31 mouse cellular contexts compared by ENCODE assay signal in the genomic region with DNA sequence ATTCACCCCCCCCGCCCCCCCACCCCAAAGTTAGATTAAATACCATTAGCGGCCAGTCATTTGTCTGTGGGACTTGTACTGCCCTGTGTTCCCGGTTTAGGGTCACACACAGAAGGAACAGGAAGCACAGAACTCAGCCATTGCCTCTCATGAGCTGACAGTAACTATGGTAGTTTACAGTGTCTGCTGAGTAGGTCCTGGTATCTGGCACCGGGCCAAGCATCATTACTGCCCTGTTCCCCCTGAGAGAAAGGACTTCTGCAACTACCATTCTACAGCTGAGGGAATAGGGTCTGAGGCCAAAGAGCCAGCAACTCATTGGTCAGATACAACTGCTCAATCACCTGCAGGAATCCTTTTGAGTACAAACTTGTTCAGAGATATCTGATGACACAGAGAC.
DNase-seq lines count a peak whose midpoint lies in the region; ATAC-seq and TF ChIP-seq lines count a peak whose summit lies in the region.
"Had no signal": no experiment of that assay in that cellular context is flagged by ENCODE, and none has a peak within 500 bp of the region (broad histone marks: within the 10 kb centered on the region; RNA-seq: fewer than 3 reads in every experiment).

No protein-coding gene starts in this region.

- TF ChIP-seq CTCF in MEL (IDR thresholded peaks at IDR 0.05 in 2 of 3, conservative IDR thresholded peaks at IDR 0.05 in 1 of 3; ENCODE audit: control insufficient read depth in 1 of 3, insufficient read depth in 1 of 3, low read depth in 2 of 3, low read length in 3 of 3, poor library complexity in 1 of 3, severe bottlenecking in 1 of 3) = no peak
- TF ChIP-seq CTCF in stomach, postnatal 0 days (IDR thresholded peaks at IDR 0.05; ENCODE audit: low read depth) = no peak

- TF ChIP-seq EP300 in MEL (IDR thresholded peaks at IDR 0.05; ENCODE audit: low read depth in 1 of 2, low read length in 2 of 2) = no peak
- no peak for TF ChIP-seq EP300 in stomach, postnatal 0 days (optimal IDR thresholded peaks at IDR 0.05)

- no peaks in the 10 kb centered on the region for H3K27me3 ChIP-seq in liver, embryonic 12.5 days (replicated peaks)
- no peaks in the 10 kb centered on the region for H3K27me3 ChIP-seq in MEL (ENCODE audit: control insufficient read depth in 1 of 2, insufficient read depth in 2 of 2, low read length in 2 of 2)
- H3K27me3 ChIP-seq in stomach, postnatal 0 days (ENCODE audit: control insufficient read depth, insufficient read depth, low read length) = no peaks in the 10 kb centered on the region
- H3K27me3 ChIP-seq: CH12.LX; embryonic facial prominence, embryonic 12.5 days; forebrain, embryonic 15.5 days; limb, embryonic 12.5 days; liver, embryonic 13.5 days; neural tube, embryonic 15.5 days; Patski had no signal

- no peak for TF ChIP-seq POLR2A in MEL (IDR thresholded peaks at IDR 0.05; ENCODE audit: control insufficient read depth in 1 of 2, insufficient read depth in 1 of 2, low read depth in 1 of 2, low read length in 2 of 2, poor library complexity in 1 of 2)

- H3K9ac ChIP-seq in liver, embryonic 12.5 days = no peak overlapping the region
- no peak overlapping the region for H3K9ac ChIP-seq in MEL (ENCODE audit: control insufficient read depth, low read depth, low read length, poor library complexity, severe bottlenecking)
- H3K9ac ChIP-seq in stomach, postnatal 0 days (ENCODE audit: low read length) = no peak overlapping the region
- H3K9ac ChIP-seq: embryonic facial prominence, embryonic 12.5 days; forebrain, embryonic 15.5 days; hindbrain, embryonic 13.5 days; limb, embryonic 12.5 days; lung, embryonic 14.5 days; midbrain, embryonic 15.5 days; neural tube, embryonic 15.5 days had no signal

- H3K4me3 ChIP-seq in liver, embryonic 12.5 days = no peak overlapping the region
- no peak overlapping the region for H3K4me3 ChIP-seq in MEL (ENCODE audit: control insufficient read depth in 1 of 2, insufficient read depth in 1 of 2, low read depth in 2 of 2, low read length in 2 of 2)
- no peak overlapping the region for H3K4me3 ChIP-seq in stomach, postnatal 0 days (ENCODE audit: low read depth, low read length)
- H3K4me3 ChIP-seq: embryonic facial prominence, embryonic 12.5 days; forebrain, embryonic 15.5 days; hindbrain, embryonic 13.5 days; limb, embryonic 12.5 days; liver, embryonic 13.5 days; midbrain, embryonic 10.5 days; midbrain, embryonic 15.5 days; neural tube, embryonic 15.5 days had no signal

- H3K4me2 ChIP-seq in liver, embryonic 12.5 days = no peak overlapping the region
- H3K4me2 ChIP-seq in stomach, postnatal 0 days (replicated peaks; ENCODE audit: low read depth) = no peak overlapping the region
- H3K4me2 ChIP-seq: embryonic facial prominence, embryonic 12.5 days; forebrain, embryonic 15.5 days; heart, embryonic 11.5 days; hindbrain, embryonic 13.5 days; limb, embryonic 12.5 days; liver, embryonic 13.5 days; lung, embryonic 14.5 days; midbrain, embryonic 15.5 days; neural tube, embryonic 15.5 days had no signal

- no peak for TF ChIP-seq RAD21 in MEL (IDR thresholded peaks at IDR 0.05; ENCODE audit: low read depth, low read length)

- H3K9me3 ChIP-seq in liver, embryonic 12.5 days (replicated peaks) = no peaks in the 10 kb centered on the region
- no peaks in the 10 kb centered on the region for H3K9me3 ChIP-seq in MEL (replicated peaks; ENCODE audit: insufficient read depth, low read length)
- no peaks in the 10 kb centered on the region for H3K9me3 ChIP-seq in stomach, postnatal 0 days (ENCODE audit: control insufficient read depth, low read length)
- H3K9me3 ChIP-seq: embryonic facial prominence, embryonic 12.5 days; forebrain, embryonic 15.5 days; hindbrain, embryonic 13.5 days; limb, embryonic 12.5 days; liver, embryonic 13.5 days; midbrain, embryonic 10.5 days; midbrain, embryonic 15.5 days; neural tube, embryonic 15.5 days had no signal

- peaks cover 46% of the 10 kb centered on the region for H3K4me1 ChIP-seq in liver, embryonic 12.5 days
- H3K4me1 ChIP-seq in MEL (ENCODE audit: control insufficient read depth in 1 of 2, insufficient read depth in 2 of 2, low read length in 2 of 2) = peaks cover 14 to 19% of the 10 kb centered on the region in 2 experiments
- H3K4me1 ChIP-seq in stomach, postnatal 0 days (replicated peaks; ENCODE audit: control insufficient read depth, insufficient read depth) = 0 out of 2 replicates have a peak, but pooled peaks cover 7% of the 10 kb centered on the region

- peak overlapping the region; percentile 81; the same call in 1 of the 2 replicates for H3K27ac ChIP-seq in liver, embryonic 12.5 days
- no peak overlapping the region for H3K27ac ChIP-seq in MEL (ENCODE audit: control insufficient read depth, low read depth, low read length)
- no peak overlapping the region for H3K27ac ChIP-seq in stomach, postnatal 0 days (replicated peaks)
- H3K27ac ChIP-seq: embryonic facial prominence, embryonic 12.5 days; forebrain, embryonic 15.5 days; hindbrain, embryonic 13.5 days; limb, embryonic 12.5 days; midbrain, embryonic 15.5 days; neural tube, embryonic 15.5 days had no signal

- DNase-seq in liver (no peak), MEL (ENCODE audit: low read depth, low spot score) (peak; percentile 43), MN1 (ENCODE audit: low spot score) (no peak)
- DNase-seq in induced T-regulatory cell, adult 2 months (ENCODE audit: low read depth) = peak; percentile 10
- DNase-seq in stomach, postnatal 0 days (ENCODE audit: low spot score) = peak; percentile 20
- DNase-seq: adrenal gland, postnatal 14 days; cerebellum, adult 11-12 months; cerebellum, postnatal 36 days; embryo, embryonic 11 days; gastrocnemius, postnatal 10 days; heart, postnatal 4 days; kidney, adult 9 months; kidney, postnatal 10 days; layer of hippocampus, postnatal 36 days; liver, embryonic 13.5 days; lung, embryonic 14.5 days; lung, postnatal 14 days; retina, postnatal 1 day; spleen, adult 18-20 months had no signal

- H3K79me2 ChIP-seq in MEL (ENCODE audit: control insufficient read depth, insufficient read depth, low read length, poor library complexity) = no peaks in the 10 kb centered on the region; the same call in 1 of the 2 replicates

- H3K36me3 ChIP-seq in liver, embryonic 12.5 days = no peaks in the 10 kb centered on the region
- peaks cover 0 to 6% of the 10 kb centered on the region in 2 experiments; a peak in 2 of 4 replicates for H3K36me3 ChIP-seq in MEL (ENCODE audit: control insufficient read depth in 1 of 2, insufficient read depth in 2 of 2, low read length in 2 of 2)
- H3K36me3 ChIP-seq in stomach, postnatal 0 days (ENCODE audit: control insufficient read depth, insufficient read depth, low read length) = no peaks in the 10 kb centered on the region
- H3K36me3 ChIP-seq: embryonic facial prominence, embryonic 12.5 days; forebrain, embryonic 15.5 days; hindbrain, embryonic 13.5 days; limb, embryonic 12.5 days; liver, embryonic 13.5 days; midbrain, embryonic 10.5 days; midbrain, embryonic 15.5 days; neural tube, embryonic 15.5 days had no signal

- no peak for ATAC-seq in liver, embryonic 12.5 days
- no peak for ATAC-seq in stomach, postnatal 0 days (ENCODE audit: low FRiP score, low TSS enrichment)
- ATAC-seq: forebrain, embryonic 15.5 days; intestine, postnatal 0 days; midbrain, embryonic 15.5 days; Patski had no signal

- 62% methylated on average over 4 of the region's 4 CpGs for WGBS in liver, embryonic 12.5 days (ENCODE audit: insufficient replicate concordance)
- WGBS in stomach, postnatal 0 days = 47% methylated on average over 4 of the region's 4 CpGs

TF ChIP-seq in MEL, 35 proteins besides CTCF, POLR2A, EP300 and RAD21:
- no peak for TF ChIP-seq POLR2AphosphoS5 (IDR thresholded peaks at IDR 0.05; ENCODE audit: borderline replicate concordance, low read depth, low read length)
- no peak for TF ChIP-seq USF2 (IDR thresholded peaks at IDR 0.05; ENCODE audit: borderline replicate concordance in 1 of 2, insufficient read depth in 1 of 2, low read depth in 1 of 2, low read length in 2 of 2)
- TF ChIP-seq TCF12 (IDR thresholded peaks at IDR 0.05; ENCODE audit: low read depth, low read length) = no peak
- TF ChIP-seq KAT2A (conservative IDR thresholded peaks at IDR 0.05; ENCODE audit: low read depth, low read length) = no peak
- no peak for TF ChIP-seq JUND (IDR thresholded peaks at IDR 0.05; ENCODE audit: low read depth, low read length)
- TF ChIP-seq MAX (IDR thresholded peaks at IDR 0.05; ENCODE audit: low read length) = no peak
- TF ChIP-seq CHD2 (IDR thresholded peaks at IDR 0.05; ENCODE audit: low read length) = no peak
- TF ChIP-seq NRF1 (IDR thresholded peaks at IDR 0.05; ENCODE audit: insufficient read depth, low read depth, low read length, poor library complexity, severe bottlenecking) = no peak
- TF ChIP-seq ELF1 (IDR thresholded peaks at IDR 0.05; ENCODE audit: low read depth, low read length) = no peak
- TF ChIP-seq ZKSCAN1 (IDR thresholded peaks at IDR 0.05; ENCODE audit: low read depth, low read length) = no peak
- TF ChIP-seq GATA1 (IDR thresholded peaks at IDR 0.05; ENCODE audit: low read depth, low read length) = no peak
- TF ChIP-seq ZNF384 (IDR thresholded peaks at IDR 0.05; ENCODE audit: low read depth, low read length) = no peak
- no peak for TF ChIP-seq POLR2AphosphoS2 (IDR thresholded peaks at IDR 0.05; ENCODE audit: low read length)
- TF ChIP-seq CHD1 (IDR thresholded peaks at IDR 0.05; ENCODE audit: low read depth, low read length) = no peak
- no peak for TF ChIP-seq SMC3 (IDR thresholded peaks at IDR 0.05; ENCODE audit: low read depth, low read length)
- TF ChIP-seq HCFC1 (IDR thresholded peaks at IDR 0.05; ENCODE audit: low read depth, low read length) = no peak
- TF ChIP-seq GABPA (IDR thresholded peaks at IDR 0.05; ENCODE audit: low read depth, low read length) = no peak
- no peak for TF ChIP-seq TAL1 (IDR thresholded peaks at IDR 0.05; ENCODE audit: low read length)
- no peak for TF ChIP-seq ZC3H11A (IDR thresholded peaks at IDR 0.05; ENCODE audit: low read depth, low read length)
- TF ChIP-seq SIN3A (IDR thresholded peaks at IDR 0.05; ENCODE audit: low read length) = no peak

Comparison
In these comparisons a context has a peak if more than half of its experiments do, and no peak if none do; other contexts are left out.
1. DNase-seq: peak in MEL (single experiment), induced T-regulatory cell, adult 2 months (single experiment) and stomach, postnatal 0 days (single experiment); none in liver (single experiment) and MN1 (single experiment).